Mouse (Mus musculus) forebrain, embryonic 15.5 days (tissue): Measurements from ENCODE around the gene Pink1. TPM values are rescaled to one million over a fixed set of nuclear protein-coding genes. Genes with fewer than 3 reads are reported as not detected.

Experiments
- ATAC-seq: fragments of 200-750 bp; cut with Nextera tagmentation; replicated peaks from 2 replicates; pipeline ENCODE4 v1.8.0; 2017; ENCODE audit warnings: mild to moderate bottlenecking, moderate TSS enrichment, moderate library complexity
- H3K27ac ChIP-seq: fragments of 300-500 bp; sonication (generic); replicated peaks from 2 replicates; pipeline ENCODE4 v1.5.1; 2015; ENCODE audit warnings: mild to moderate bottlenecking, inconsistent platforms
- H3K27me3 ChIP-seq: fragments of 300-500 bp; sonication (generic); 2 replicates; pipeline ENCODE4 v1.6.1; 2015; ENCODE audit warnings: inconsistent platforms
- H3K36me3 ChIP-seq: fragments of 300-500 bp; sonication (generic); 2 replicates; pipeline ENCODE4 v1.6.1; 2015; ENCODE audit warnings: mild to moderate bottlenecking, inconsistent platforms
- H3K4me1 ChIP-seq: fragments of 300-500 bp; sonication (generic); 2 replicates; pipeline ENCODE4 v1.6.1; 2015; ENCODE audit warnings: inconsistent platforms
- H3K4me2 ChIP-seq: fragments of 300-500 bp; sonication (generic); replicated peaks from 2 replicates; pipeline ENCODE4 v1.6.1; 2015; ENCODE audit warnings: mild to moderate bottlenecking, inconsistent platforms
- H3K4me3 ChIP-seq: fragments of 300-500 bp; sonication (generic); 2 replicates; pipeline ENCODE4 v1.5.1; 2015; ENCODE audit warnings: mild to moderate bottlenecking, inconsistent platforms
- H3K9ac ChIP-seq: fragments of 300-500 bp; sonication (generic); replicated peaks from 2 replicates; pipeline ENCODE4 v1.6.1; 2015; ENCODE audit warnings: mild to moderate bottlenecking, inconsistent platforms
- H3K9me3 ChIP-seq: fragments of 300-500 bp; sonication (generic); 2 replicates; pipeline ENCODE4 v1.6.1; 2016; ENCODE audit warnings: inconsistent platforms
- WGBS: fragments of 180-500 bp; shearing (Covaris S2); methylation state at CpG from one replicate; pipeline ENCODE4 v1.1.7; 2015; ENCODE audit warnings: mixed read lengths; 5-methylcytosine and 5-hydroxymethylcytosine counted together
- polyA plus RNA-seq: library from polyadenylated mRNA; unstranded; fragments of >200 nt; fragmentation: Nextera tagmentation; extraction: Ambion mirVana; gene quantifications from 2 replicates; pipeline ENCODE4 v1.2.1, GENCODE M21; 2015

Gene Pink1
- polyA plus RNA-seq, 1 experiment from 2014 or later: 98.5 TPM

DNA sequence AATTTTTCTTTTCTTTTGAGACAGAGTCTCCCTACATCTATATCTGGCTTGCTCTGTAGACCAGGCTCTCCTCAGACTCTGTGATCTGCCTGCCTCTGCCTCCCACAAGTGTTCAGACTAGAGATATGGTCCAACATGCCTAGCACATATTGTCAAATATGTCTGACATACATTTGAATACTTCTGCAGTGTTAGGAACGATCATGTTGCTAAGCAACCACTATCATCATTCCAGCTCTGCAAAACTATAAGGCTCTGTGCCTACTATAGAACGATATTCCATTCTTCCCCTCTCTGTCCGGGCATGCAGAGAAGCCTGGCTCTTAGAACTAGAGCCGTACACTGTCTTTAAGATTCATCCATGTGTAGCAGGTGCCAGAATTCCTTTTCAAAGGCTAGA lies 3.4 kb downstream of the Pink1 start:
- H3K27ac ChIP-seq: peak overlapping the region; percentile 0; the same call in 1 of the 2 replicates
- H3K4me1 ChIP-seq: peaks cover 27% of the 10 kb centered on the region
- 17% methylated on average over 4 of the region's 4 CpGs for WGBS
- H3K27me3 ChIP-seq: no peaks in the 10 kb centered on the region
- no peaks in the 10 kb centered on the region for H3K9me3 ChIP-seq
- no peak overlapping the region for H3K4me3 ChIP-seq
- H3K4me2 ChIP-seq: no peak overlapping the region
- peaks cover 4% of the 10 kb centered on the region for H3K36me3 ChIP-seq
- ATAC-seq: no peak
- H3K9ac ChIP-seq: no peak overlapping the region

GRCm38 (mm10) chr4:138321488-138321887 lies 4.6 kb downstream of the Pink1 start:
- H3K27ac ChIP-seq: no peak overlapping the region
- H3K36me3 ChIP-seq: peaks cover 12% of the 10 kb centered on the region
- ATAC-seq: no peak
- no peak overlapping the region for H3K4me3 ChIP-seq
- WGBS: 79% methylated on average over 7 of the region's 7 CpGs
- no peaks in the 10 kb centered on the region for H3K27me3 ChIP-seq
- H3K9me3 ChIP-seq: no peaks in the 10 kb centered on the region
- H3K9ac ChIP-seq: no peak overlapping the region
- no peak overlapping the region for H3K4me2 ChIP-seq
- H3K4me1 ChIP-seq: peaks cover 26% of the 10 kb centered on the region

DNA sequence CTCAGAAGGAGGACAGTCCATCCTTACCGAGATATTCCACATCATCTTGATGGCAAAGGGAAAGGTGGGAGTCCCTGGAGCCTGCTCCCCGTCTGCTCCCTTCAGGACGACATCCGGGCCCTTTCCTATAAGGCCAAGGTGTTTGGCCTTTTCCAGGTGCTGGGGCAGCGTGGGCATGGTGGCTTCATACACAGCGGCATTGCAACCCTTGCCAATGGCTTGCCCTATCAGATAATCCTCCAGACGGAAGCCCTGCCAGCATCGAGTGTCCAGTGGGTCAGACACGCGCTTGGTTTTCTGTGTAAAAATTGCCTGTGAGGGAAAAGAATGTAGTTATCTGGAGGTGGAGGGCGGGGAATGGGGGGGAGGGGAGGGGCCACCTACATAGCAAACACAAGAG lies 5.4 kb downstream of the Pink1 start:
- H3K27me3 ChIP-seq: no peaks in the 10 kb centered on the region
- ATAC-seq: no peak
- H3K27ac ChIP-seq: no peak overlapping the region
- peaks cover 16% of the 10 kb centered on the region for H3K36me3 ChIP-seq
- peaks cover 22% of the 10 kb centered on the region for H3K4me1 ChIP-seq
- no peak overlapping the region for H3K9ac ChIP-seq
- H3K9me3 ChIP-seq: no peaks in the 10 kb centered on the region
- no peak overlapping the region for H3K4me2 ChIP-seq
- H3K4me3 ChIP-seq: no peak overlapping the region
- WGBS: 84% methylated on average over 11 of the region's 11 CpGs

DNA sequence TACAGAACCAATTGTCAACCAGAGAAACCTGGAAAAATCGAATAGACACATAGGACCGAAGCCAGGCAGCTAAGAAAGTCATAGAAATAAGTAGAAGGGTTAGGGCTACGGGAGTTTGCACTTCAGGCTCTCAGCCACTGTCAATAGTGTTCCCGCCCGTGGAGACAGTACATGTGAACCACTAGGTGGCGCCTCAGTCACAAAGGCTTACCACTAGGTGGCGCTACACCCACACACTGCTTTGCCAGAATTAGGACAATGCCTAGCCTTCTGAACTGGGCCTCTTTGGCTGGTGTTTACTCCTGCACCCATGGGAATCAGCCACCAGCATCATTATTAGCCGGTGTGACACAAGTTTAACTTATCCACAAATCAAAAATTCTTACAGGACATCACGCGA lies 6.6 kb downstream of the Pink1 start:
- Histone ChIP-seq H3K4me1 (peaks cover 18% of the 10 kb centered on the region), H3K9ac (no peak overlapping the region), H3K4me2 (no peak overlapping the region), H3K9me3 (no peaks in the 10 kb centered on the region), H3K36me3 (peaks cover 25% of the 10 kb centered on the region), H3K27ac (no peak overlapping the region), H3K27me3 (no peaks in the 10 kb centered on the region), H3K4me3 (no peak overlapping the region)
- 32% methylated on average over 10 of the region's 10 CpGs for WGBS
- no peak for ATAC-seq

GRCm38 (mm10) chr4:138318509-138319266 lies 7.4 kb downstream of the Pink1 start:
- no peak overlapping the region for H3K4me2 ChIP-seq
- no peaks in the 10 kb centered on the region for H3K27me3 ChIP-seq
- H3K4me1 ChIP-seq: peaks cover 9% of the 10 kb centered on the region
- H3K4me3 ChIP-seq: no peak overlapping the region
- peaks cover 33% of the 10 kb centered on the region for H3K36me3 ChIP-seq
- no peaks in the 10 kb centered on the region for H3K9me3 ChIP-seq
- no peak overlapping the region for H3K9ac ChIP-seq
- H3K27ac ChIP-seq: no peak overlapping the region
- ATAC-seq: peak; percentile 48
- WGBS: 59% methylated on average over 6 of the region's 6 CpGs

- peaks cover 54% of the 10 kb centered on the region for H3K36me3 ChIP-seq
- no peaks in the 10 kb centered on the region for H3K27me3 ChIP-seq
- no peak for ATAC-seq
- H3K4me2 ChIP-seq: no peak overlapping the region
- H3K9me3 ChIP-seq: no peaks in the 10 kb centered on the region
- WGBS: 88% methylated on average over 6 of the region's 6 CpGs
- H3K4me1 ChIP-seq: no peaks in the 10 kb centered on the region
- H3K4me3 ChIP-seq: no peak overlapping the region
- no peak overlapping the region for H3K27ac ChIP-seq
- H3K9ac ChIP-seq: no peak overlapping the region
Measured at GRCm38 (mm10) chr4:138316369-138316768, 9.7 kb downstream of the Pink1 start.

DNA sequence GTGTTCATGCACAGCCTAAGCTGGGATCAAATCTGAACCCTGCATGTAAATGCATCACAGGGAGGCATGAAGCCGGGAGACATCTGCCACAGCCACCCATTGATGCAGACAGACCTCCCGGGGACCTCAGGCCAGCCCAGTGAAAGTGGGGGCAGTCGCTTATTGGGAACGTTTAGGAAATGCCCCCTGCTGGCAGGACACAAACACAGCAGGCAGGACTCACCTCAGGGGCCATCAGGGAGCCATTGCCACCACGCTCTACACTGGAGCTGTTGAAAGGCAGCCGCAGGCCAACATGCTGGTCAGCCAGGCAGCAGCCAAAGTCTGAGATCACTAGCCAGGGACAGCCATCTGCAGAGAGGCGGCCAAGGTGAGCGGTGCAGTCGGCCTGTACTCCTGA lies 10.3 kb downstream of the Pink1 start:
- Histone ChIP-seq H3K36me3 (peaks cover 59% of the 10 kb centered on the region), H3K4me1 (no peaks in the 10 kb centered on the region), H3K27me3 (no peaks in the 10 kb centered on the region), H3K27ac (no peak overlapping the region), H3K4me2 (no peak overlapping the region), H3K9ac (no peak overlapping the region), H3K4me3 (no peak overlapping the region), H3K9me3 (no peaks in the 10 kb centered on the region)
- no peak for ATAC-seq
- 71% methylated on average over 9 of the region's 9 CpGs for WGBS

DNA sequence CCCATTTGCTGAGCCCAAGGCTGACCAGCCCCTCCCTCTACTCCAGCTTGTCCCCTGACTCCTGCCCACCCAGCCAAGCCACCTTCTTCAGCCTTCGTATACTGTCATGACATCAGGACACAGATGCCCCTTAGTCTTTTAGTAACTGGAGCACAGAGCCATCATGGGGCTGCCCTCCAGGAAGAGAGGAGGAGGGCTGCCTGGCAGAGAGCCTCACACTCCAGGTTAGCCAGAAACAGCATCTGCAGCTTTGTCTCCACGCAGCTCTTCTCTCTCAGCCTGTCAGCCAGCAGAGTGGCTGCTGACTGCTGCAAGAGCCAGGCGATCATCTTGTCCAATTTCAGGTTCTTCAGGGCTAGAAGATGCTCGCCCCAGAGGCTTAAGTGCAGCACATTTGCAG lies 12.3 kb downstream of the Pink1 start:
- Histone ChIP-seq H3K27ac (no peak overlapping the region), H3K4me2 (no peak overlapping the region), H3K9ac (no peak overlapping the region), H3K36me3 (peaks cover 70% of the 10 kb centered on the region), H3K27me3 (no peaks in the 10 kb centered on the region), H3K9me3 (no peaks in the 10 kb centered on the region), H3K4me1 (no peaks in the 10 kb centered on the region), H3K4me3 (no peak overlapping the region)
- ATAC-seq: no peak
- WGBS: 88% methylated on average over 4 of the region's 4 CpGs

DNA sequence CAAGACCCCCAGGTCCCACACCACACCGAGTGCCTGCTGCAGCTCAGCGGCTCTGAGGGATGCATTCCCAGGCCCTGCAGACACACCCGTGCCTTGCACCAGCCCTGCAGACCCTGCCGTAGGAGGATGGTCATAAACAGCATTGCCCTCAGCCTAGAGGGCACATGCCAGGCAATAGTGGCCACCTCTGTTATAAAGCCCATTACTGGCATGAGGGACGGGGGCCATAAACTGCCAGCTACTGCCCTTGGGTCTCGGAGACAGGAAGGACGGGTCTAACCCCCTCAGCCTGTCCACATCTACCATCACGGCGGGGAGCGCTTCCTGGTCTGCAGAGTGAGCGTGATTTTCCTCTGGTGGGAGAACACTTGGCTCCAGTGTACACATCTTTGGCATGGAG lies 13.1 kb downstream of the Pink1 start:
- Histone ChIP-seq H3K27me3 (no peaks in the 10 kb centered on the region), H3K4me1 (no peaks in the 10 kb centered on the region), H3K9me3 (no peaks in the 10 kb centered on the region), H3K4me3 (no peak overlapping the region), H3K36me3 (peaks cover 70% of the 10 kb centered on the region), H3K27ac (no peak overlapping the region), H3K4me2 (no peak overlapping the region), H3K9ac (no peak overlapping the region)
- no peak for ATAC-seq
- WGBS: 96% methylated on average over 11 of the region's 11 CpGs

DNA sequence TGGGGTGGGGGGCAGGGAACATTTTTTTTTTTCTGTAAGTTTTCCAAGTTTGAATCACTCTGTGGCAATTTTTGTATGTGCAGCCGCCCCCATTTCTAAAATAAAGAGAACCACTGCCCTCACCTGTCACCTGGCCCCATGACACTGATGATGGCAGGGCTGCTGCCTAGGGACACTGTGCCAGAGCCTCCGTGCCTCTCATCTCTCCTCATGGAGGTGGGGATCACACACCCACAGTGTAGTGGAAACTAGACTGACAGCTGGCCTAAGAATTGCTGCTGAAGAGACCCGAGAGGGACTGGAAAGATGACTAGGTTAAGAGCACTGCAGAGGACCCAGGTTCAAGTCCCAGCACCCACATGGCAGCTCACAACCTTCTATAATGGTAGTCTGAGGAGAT lies 14.0 kb downstream of the Pink1 start:
- H3K4me2 ChIP-seq: no peak overlapping the region
- H3K36me3 ChIP-seq: peaks cover 68% of the 10 kb centered on the region
- ATAC-seq: no peak
- 88% methylated on average over 3 of the region's 3 CpGs for WGBS
- H3K4me3 ChIP-seq: no peak overlapping the region
- H3K27ac ChIP-seq: no peak overlapping the region
- no peaks in the 10 kb centered on the region for H3K9me3 ChIP-seq
- H3K9ac ChIP-seq: no peak overlapping the region
- H3K4me1 ChIP-seq: peaks cover 5% of the 10 kb centered on the region; the same call in 1 of the 2 replicates
- H3K27me3 ChIP-seq: no peaks in the 10 kb centered on the region

GRCm38 (mm10) chr4:138311595-138311994 lies 14.5 kb downstream of the Pink1 start:
- no peak overlapping the region for H3K4me2 ChIP-seq
- no peaks in the 10 kb centered on the region for H3K9me3 ChIP-seq
- peaks cover 63% of the 10 kb centered on the region for H3K36me3 ChIP-seq
- H3K27ac ChIP-seq: no peak overlapping the region
- no peaks in the 10 kb centered on the region for H3K27me3 ChIP-seq
- H3K9ac ChIP-seq: no peak overlapping the region
- no peak overlapping the region for H3K4me3 ChIP-seq
- WGBS: 61% methylated on average over 8 of the region's 8 CpGs
- 0 out of 2 replicates have a peak, but pooled peaks have one; percentile 17 for ATAC-seq
- peaks cover 10% of the 10 kb centered on the region for H3K4me1 ChIP-seq

GRCm38 (mm10) chr4:138310311-138310910 lies 15.7 kb downstream of the Pink1 start:
- no peak overlapping the region for H3K4me2 ChIP-seq
- no peak overlapping the region for H3K4me3 ChIP-seq
- H3K27ac ChIP-seq: no peak overlapping the region
- ATAC-seq: no peak
- H3K9ac ChIP-seq: no peak overlapping the region
- H3K36me3 ChIP-seq: peaks cover 58% of the 10 kb centered on the region
- H3K27me3 ChIP-seq: no peaks in the 10 kb centered on the region
- WGBS: 95% methylated on average over 19 of the region's 19 CpGs
- H3K9me3 ChIP-seq: no peaks in the 10 kb centered on the region
- H3K4me1 ChIP-seq: peaks cover 20% of the 10 kb centered on the region
